Mouse (Mus musculus): ENCODE results near the gene Oscp1. TPM values are rescaled to one million over a fixed set of nuclear protein-coding genes. Genes with fewer than 3 reads are reported as not detected.

Oscp1 gene
- polyA plus RNA-seq, 1 experiment from 2014 or later, result 36.2 TPM

DNA sequence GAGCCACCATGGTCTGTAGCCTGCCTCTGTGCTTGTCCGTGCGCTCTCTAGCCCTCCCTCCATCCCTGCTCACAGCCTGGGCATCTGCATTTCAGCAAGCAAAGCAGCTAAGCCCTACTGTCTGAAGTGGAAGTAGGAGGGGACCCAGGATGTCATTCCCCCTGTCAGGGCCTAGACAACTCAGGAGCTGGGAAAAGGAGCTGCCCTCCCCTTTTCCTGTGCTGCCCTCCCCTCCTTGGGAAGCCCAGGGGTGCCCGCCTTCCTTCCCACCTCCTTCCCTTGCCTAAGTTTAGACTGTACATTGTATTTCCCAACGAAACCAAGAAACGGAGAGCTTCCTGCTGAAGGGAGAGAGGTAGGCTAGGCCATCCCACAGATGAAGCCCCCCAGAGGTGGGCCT, 82.7 kb downstream of the Oscp1 start:
- H3K4me2 ChIP-seq (replicated peaks), result no peak overlapping the region
- 80% methylated on average over 5 of the region's 5 CpGs for WGBS
- no peak for ATAC-seq
- H3K27ac ChIP-seq, result no peak overlapping the region
- H3K27me3 ChIP-seq, result no peaks in the 10 kb centered on the region
- peaks cover 44% of the 10 kb centered on the region for H3K36me3 ChIP-seq
- H3K9me3 ChIP-seq, result no peaks in the 10 kb centered on the region
- no peak overlapping the region for H3K9ac ChIP-seq (replicated peaks)
- no peak overlapping the region for H3K4me3 ChIP-seq (replicated peaks)
- H3K4me1 ChIP-seq (replicated peaks), result no peaks in the 10 kb centered on the region

Other genes with a start within 250 kb of the Oscp1 start
- 0.45 and 0.57 TPM in 2 replicates for gene Csf3r, start 34.0 kb upstream of the Oscp1 start, polyA plus RNA-seq (2015; fragmentation: Nextera tagmentation; extraction: Ambion mirVana)
- 122 and 130 TPM in 2 replicates for gene Mrps15, start 11.6 kb upstream of the Oscp1 start, polyA plus RNA-seq (2015; fragmentation: Nextera tagmentation; extraction: Ambion mirVana)
- 45.9 and 52.1 TPM in 2 replicates for gene Lsm10, start 38.1 kb downstream of the Oscp1 start, polyA plus RNA-seq (2015; fragmentation: Nextera tagmentation; extraction: Ambion mirVana)
- gene Stk40, start 45.4 kb downstream of the Oscp1 start, polyA plus RNA-seq (2015; fragmentation: Nextera tagmentation; extraction: Ambion mirVana), result 35.7 and 37.0 TPM in 2 replicates
- gene Eva1b, start 89.2 kb downstream of the Oscp1 start, polyA plus RNA-seq (2015; fragmentation: Nextera tagmentation; extraction: Ambion mirVana), result 10.3 and 12.9 TPM in 2 replicates
- 0.55 and 1.0 TPM in 2 replicates for gene Sh3d21, start 104.9 kb downstream of the Oscp1 start, polyA plus RNA-seq (2015; fragmentation: Nextera tagmentation; extraction: Ambion mirVana)
- gene Thrap3, start 144.2 kb downstream of the Oscp1 start, polyA plus RNA-seq (2015; fragmentation: Nextera tagmentation; extraction: Ambion mirVana), result 174 and 180 TPM in 2 replicates
- 64.1 and 89.5 TPM in 2 replicates for gene Map7d1, start 197.8 kb downstream of the Oscp1 start, polyA plus RNA-seq (2015; fragmentation: Nextera tagmentation; extraction: Ambion mirVana)
- gene Trappc3, start 203.8 kb downstream of the Oscp1 start, polyA plus RNA-seq (2015; fragmentation: Nextera tagmentation; extraction: Ambion mirVana), result 149 and 154 TPM in 2 replicates
- 1.0 and 1.5 TPM in 2 replicates for gene Col8a2, start 228.2 kb downstream of the Oscp1 start, polyA plus RNA-seq (2015; fragmentation: Nextera tagmentation; extraction: Ambion mirVana)

Measured in midbrain, embryonic 13.5 days (tissue).